Mouse (Mus musculus) gonadal fat pad, adult 2 months (tissue): ENCODE data around the gene Hebp1. TPM values are rescaled to one million over a fixed set of nuclear protein-coding genes. Genes with fewer than 3 reads are reported as not detected.

Experiments
- DNase-seq: peaks from one replicate; pipeline ENCODE4 v3.0.0-alpha.2; 2012; ENCODE audit warnings: low read depth
- polyA plus RNA-seq: library from polyadenylated mRNA; depleted of rRNA; stranded (reverse); fragments of >200 nt; gene quantifications from 2 replicates; pipeline ENCODE4 v1.2.3, GENCODE M21; 2012; rRNA removed

The Hebp1 gene
- polyA plus RNA-seq, 1 experiment = 134 TPM

DNA sequence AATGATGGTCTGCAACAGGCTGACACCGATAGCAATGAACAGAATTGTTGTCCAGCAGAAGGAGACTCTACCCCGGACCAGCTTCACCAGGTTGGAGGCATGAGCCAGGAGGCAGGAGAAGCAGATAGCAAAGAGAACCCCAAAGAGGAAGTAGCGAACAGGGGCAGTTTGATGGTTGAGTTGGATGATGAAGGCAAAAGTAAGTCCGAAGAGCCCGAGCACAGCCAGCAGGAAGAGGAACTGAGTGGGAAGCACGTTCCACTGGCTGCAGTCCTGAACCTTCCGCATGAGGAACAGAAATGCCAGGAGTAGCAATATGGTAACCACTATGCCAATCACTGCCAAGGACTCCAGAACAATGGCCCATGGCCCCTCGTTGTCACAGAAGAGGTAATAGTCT, 81.3 kb downstream of the Hebp1 start:
- DNase-seq = no peak

- DNase-seq = no peak
Measured at GRCm38 (mm10) chr6:135113114-135113436, 84.7 kb downstream of the Hebp1 start.

DNA sequence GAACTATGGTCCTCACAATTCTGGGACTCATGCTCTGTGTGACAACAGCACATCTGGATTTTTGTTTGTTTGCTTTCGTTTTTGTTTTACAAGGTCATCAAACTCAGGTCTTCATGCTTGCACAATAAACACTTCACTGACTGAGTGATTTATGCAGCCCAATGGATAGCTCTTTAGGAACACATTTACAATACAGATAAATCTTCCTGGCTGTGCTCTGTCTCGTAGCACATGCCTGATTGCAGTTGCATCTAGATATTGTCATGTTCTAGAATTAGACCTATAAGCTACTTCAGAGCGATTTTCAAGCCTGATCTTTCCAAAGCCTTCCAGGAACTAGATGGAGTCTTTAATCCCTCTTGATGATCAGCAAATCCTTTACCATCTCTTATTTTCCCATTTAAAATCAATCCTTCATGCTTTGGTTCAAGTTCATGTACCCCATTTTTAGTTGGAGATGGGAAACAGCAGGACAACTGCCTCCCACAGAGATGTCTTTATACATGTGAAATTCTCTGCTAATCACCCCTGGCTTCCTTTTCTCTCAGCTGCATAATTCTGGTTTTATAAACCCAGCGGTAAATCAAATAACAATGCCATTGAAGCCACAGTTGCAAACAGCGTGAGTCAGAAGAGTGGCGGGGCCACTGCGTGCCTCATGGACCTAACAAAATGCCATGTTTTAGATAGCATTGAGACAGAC, 85.3 kb downstream of the Hebp1 start:
- DNase-seq = no peak

DNA sequence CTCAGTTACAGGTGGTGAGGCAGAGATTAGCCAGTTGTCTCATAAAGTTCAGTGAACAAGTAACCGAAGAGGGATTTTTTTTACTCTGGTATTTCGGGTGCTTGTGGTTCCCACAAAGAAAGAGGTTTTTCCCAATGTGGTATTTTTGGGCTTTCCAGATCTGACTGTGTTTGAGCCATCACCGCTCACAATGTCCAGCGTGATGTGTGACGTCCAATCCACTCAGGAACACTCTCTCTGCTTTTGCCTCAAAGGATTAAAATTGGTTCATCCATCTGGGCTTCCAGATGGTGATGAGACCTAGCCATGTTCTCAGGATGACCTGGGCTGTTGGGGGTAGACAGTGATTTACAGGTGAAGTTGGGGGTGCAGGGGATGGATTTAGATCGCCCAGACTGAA, 90.8 kb downstream of the Hebp1 start:
- no peak for DNase-seq

GRCm38 (mm10) chr6:135102736-135103303, 95.0 kb downstream of the Hebp1 start:
- DNase-seq = no peak

- no peak for DNase-seq
Measured at GRCm38 (mm10) chr6:135100787-135101472, 96.9 kb downstream of the Hebp1 start.

- DNase-seq = no peak
Measured at GRCm38 (mm10) chr6:135092798-135093470, 104.9 kb downstream of the Hebp1 start.

DNA sequence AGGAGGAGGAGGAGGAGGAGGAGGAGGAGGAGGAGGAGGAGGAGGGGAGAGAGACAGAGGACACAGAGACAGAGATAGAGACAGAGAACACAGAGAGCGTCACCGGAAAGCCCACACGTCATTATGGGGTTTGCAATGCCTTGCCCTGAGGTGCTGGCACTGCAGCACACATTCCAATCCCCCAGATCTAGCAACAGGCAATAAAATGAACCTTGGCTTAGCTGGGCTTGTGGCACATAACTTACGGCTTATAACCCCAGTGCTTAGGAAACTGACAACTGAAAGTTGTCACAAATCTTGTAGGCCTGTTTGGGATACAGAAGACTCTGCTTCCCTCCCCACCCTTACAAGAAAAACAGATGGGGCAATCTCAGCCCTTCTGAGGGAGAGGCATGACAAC, 107.2 kb downstream of the Hebp1 start:
- DNase-seq = peak; percentile 67

- no peak for DNase-seq
Measured at GRCm38 (mm10) chr6:135089786-135090185, 108.0 kb downstream of the Hebp1 start.

GRCm38 (mm10) chr6:135087721-135088451, 109.9 kb downstream of the Hebp1 start:
- DNase-seq = no peak

Other genes with a start within 250 kb of the Hebp1 start
- gene Apold1, start 216.3 kb downstream of the Hebp1 start, polyA plus RNA-seq = 2.6 and 2.7 TPM in 2 replicates
- 35.0 and 42.1 TPM in 2 replicates for gene Ddx47, start 186.4 kb downstream of the Hebp1 start, polyA plus RNA-seq
- 2.8 and 4.7 TPM in 2 replicates for gene Gprc5a, start 132.4 kb downstream of the Hebp1 start, polyA plus RNA-seq
- 0.12 TPM in 1 of 2 replicates, not detected in the other for gene Gprc5d, start 79.7 kb downstream of the Hebp1 start, polyA plus RNA-seq
- 16.7 and 18.9 TPM in 2 replicates for gene Fam234b, start within 50 bp of the Hebp1 start, polyA plus RNA-seq
- gene Gsg1, start 56.3 kb upstream of the Hebp1 start, polyA plus RNA-seq = 34.3 and 36.9 TPM in 2 replicates
- gene Pbp2, start 112.4 kb upstream of the Hebp1 start, polyA plus RNA-seq = 0.61 and 1.1 TPM in 2 replicates
- 197 and 332 TPM in 2 replicates for gene Emp1, start 164.5 kb upstream of the Hebp1 start, polyA plus RNA-seq